Comparison of ENCODE assay signal across 10 mouse cellular contexts in the genomic region with DNA sequence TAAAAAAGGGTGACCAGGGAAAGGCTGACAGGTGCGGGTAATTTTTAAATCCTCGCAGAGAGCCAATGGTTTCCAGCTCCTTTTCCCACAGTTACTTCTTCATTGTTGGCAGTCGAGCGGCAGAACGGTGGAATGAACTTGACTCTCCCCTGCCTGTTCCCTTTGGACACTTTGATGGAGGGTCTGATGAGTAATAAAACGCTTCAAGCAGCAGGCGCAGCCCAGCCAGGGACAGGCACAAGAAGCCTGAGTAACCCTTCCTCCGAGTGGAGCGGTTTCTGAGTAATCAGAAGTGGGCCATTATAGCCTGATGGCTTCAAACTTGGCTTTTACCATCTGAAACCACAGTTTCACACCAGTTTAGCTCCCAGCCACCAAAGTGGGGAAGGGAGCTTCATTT.
DNase-seq lines count a peak whose midpoint lies in the region; ATAC-seq and TF ChIP-seq lines count a peak whose summit lies in the region.
"Had no signal": no experiment of that assay in that cellular context is flagged by ENCODE, and none has a peak within 500 bp of the region (broad histone marks: within the 10 kb centered on the region; RNA-seq: fewer than 3 reads in every experiment).

No protein-coding gene starts in this region.

- WGBS in heart, postnatal 0 days, result 52% methylated on average over 9 of the region's 9 CpGs
- WGBS in midbrain, embryonic 15.5 days, result 49% methylated on average over 9 of the region's 9 CpGs
- WGBS in midbrain, postnatal 0 days, result 58% methylated on average over 9 of the region's 9 CpGs
- WGBS in neural tube, embryonic 15.5 days, result 8% methylated on average over 9 of the region's 9 CpGs

- H3K9me3 ChIP-seq in heart, postnatal 0 days (replicated peaks; ENCODE audit: control insufficient read depth, low read length), result no peaks in the 10 kb centered on the region
- no peaks in the 10 kb centered on the region for H3K9me3 ChIP-seq in midbrain, embryonic 15.5 days
- H3K9me3 ChIP-seq in midbrain, postnatal 0 days (ENCODE audit: low read length), result no peaks in the 10 kb centered on the region
- H3K9me3 ChIP-seq in neural tube, embryonic 15.5 days (replicated peaks), result no peaks in the 10 kb centered on the region
- H3K9me3 ChIP-seq: G1E; lung, embryonic 15.5 days had no signal

- no peak overlapping the region for H3K4me3 ChIP-seq in heart, postnatal 0 days (ENCODE audit: low read depth, low read length)
- no peak overlapping the region for H3K4me3 ChIP-seq in midbrain, embryonic 15.5 days
- no peak overlapping the region for H3K4me3 ChIP-seq in midbrain, postnatal 0 days (ENCODE audit: low read depth, low read length)
- no peak overlapping the region for H3K4me3 ChIP-seq in neural tube, embryonic 15.5 days (replicated peaks)
- H3K4me3 ChIP-seq: lung, embryonic 15.5 days had no signal

- ATAC-seq in heart, postnatal 0 days (ENCODE audit: insufficient read depth, low read depth), result no peak
- ATAC-seq in midbrain, embryonic 15.5 days (replicated peaks), result no peak
- no peak for ATAC-seq in midbrain, postnatal 0 days (ENCODE audit: low FRiP score)
- no peak for ATAC-seq in neural tube, embryonic 15.5 days (ENCODE audit: low FRiP score)

- TF ChIP-seq EP300 in heart, postnatal 0 days (IDR thresholded peaks at IDR 0.05; ENCODE audit: low read depth), result no peak

- peaks cover 11% of the 10 kb centered on the region for H3K4me1 ChIP-seq in heart, postnatal 0 days (ENCODE audit: control insufficient read depth, insufficient read depth)
- peaks cover 23% of the 10 kb centered on the region for H3K4me1 ChIP-seq in midbrain, embryonic 15.5 days
- no peaks in the 10 kb centered on the region for H3K4me1 ChIP-seq in midbrain, postnatal 0 days (ENCODE audit: insufficient read depth, low read length)
- peaks cover 24% of the 10 kb centered on the region for H3K4me1 ChIP-seq in neural tube, embryonic 15.5 days

- TF ChIP-seq CTCF in heart, postnatal 0 days (IDR thresholded peaks at IDR 0.05; ENCODE audit: low read depth), result no peak
- TF ChIP-seq CTCF in midbrain, postnatal 0 days (IDR thresholded peaks at IDR 0.05), result no peak

- H3K27me3 ChIP-seq in heart, postnatal 0 days (ENCODE audit: control insufficient read depth, insufficient read depth, low read length), result no peaks in the 10 kb centered on the region
- H3K27me3 ChIP-seq in midbrain, embryonic 15.5 days (replicated peaks), result no peaks in the 10 kb centered on the region
- no peaks in the 10 kb centered on the region for H3K27me3 ChIP-seq in midbrain, postnatal 0 days (ENCODE audit: insufficient read depth, low read length)
- peaks cover 16% of the 10 kb centered on the region for H3K27me3 ChIP-seq in neural tube, embryonic 15.5 days (replicated peaks)
- H3K27me3 ChIP-seq: lung, embryonic 15.5 days had no signal

- no peak overlapping the region for H3K4me2 ChIP-seq in heart, postnatal 0 days (ENCODE audit: low read depth, low read length)
- 0 out of 2 replicates have a peak overlapping the region, but pooled peaks have one; percentile 4 for H3K4me2 ChIP-seq in midbrain, embryonic 15.5 days
- no peak overlapping the region for H3K4me2 ChIP-seq in midbrain, postnatal 0 days (ENCODE audit: low read depth, low read length, poor library complexity, severe bottlenecking)
- 0 out of 2 replicates have a peak overlapping the region, but pooled peaks have one; percentile 3 for H3K4me2 ChIP-seq in neural tube, embryonic 15.5 days
- H3K4me2 ChIP-seq: lung, embryonic 15.5 days had no signal

- intact Hi-C loops in heart, postnatal 14 days (cut with DNase I), result no loop called here

- no peak for DNase-seq in heart, postnatal 0 days (ENCODE audit: low spot score)
- DNase-seq in heart, postnatal 14 days, result no peak
- DNase-seq in midbrain, postnatal 0 days (ENCODE audit: low spot score), result no peak
- DNase-seq in embryo, embryonic 11 days, result peak; percentile 68
- no peak for DNase-seq in cerebellum, postnatal 36 days
- no peak for DNase-seq in urinary bladder, postnatal 36 days (ENCODE audit: low spot score in 2 of 2)

- H3K27ac ChIP-seq in heart, postnatal 0 days (ENCODE audit: low read depth), result peak overlapping the region; percentile 59
- H3K27ac ChIP-seq in midbrain, embryonic 15.5 days, result no peak overlapping the region
- no peak overlapping the region for H3K27ac ChIP-seq in midbrain, postnatal 0 days (ENCODE audit: low read depth, low read length)
- H3K27ac ChIP-seq in neural tube, embryonic 15.5 days (replicated peaks), result no peak overlapping the region; the same call in 1 of the 2 replicates
- H3K27ac ChIP-seq: lung, embryonic 15.5 days had no signal

- H3K9ac ChIP-seq in heart, postnatal 0 days (replicated peaks; ENCODE audit: low read depth, low read length), result no peak overlapping the region
- no peak overlapping the region for H3K9ac ChIP-seq in midbrain, embryonic 15.5 days
- H3K9ac ChIP-seq in midbrain, postnatal 0 days (replicated peaks; ENCODE audit: low read length, poor library complexity, severe bottlenecking), result no peak overlapping the region
- H3K9ac ChIP-seq in neural tube, embryonic 15.5 days (replicated peaks), result no peak overlapping the region
- H3K9ac ChIP-seq: lung, embryonic 15.5 days had no signal

- H3K36me3 ChIP-seq in heart, postnatal 0 days (replicated peaks; ENCODE audit: control insufficient read depth, insufficient read depth, low read length), result peaks cover 26% of the 10 kb centered on the region
- no peaks in the 10 kb centered on the region for H3K36me3 ChIP-seq in midbrain, embryonic 15.5 days (replicated peaks)
- no peaks in the 10 kb centered on the region for H3K36me3 ChIP-seq in midbrain, postnatal 0 days (ENCODE audit: insufficient read depth, low read length)
- H3K36me3 ChIP-seq in neural tube, embryonic 15.5 days, result no peaks in the 10 kb centered on the region

Comparison
In these comparisons a context has a peak if more than half of its experiments do, and no peak if none do; other contexts are left out.
1. H3K4me2 ChIP-seq: peak in midbrain, embryonic 15.5 days (single experiment) and neural tube, embryonic 15.5 days (single experiment); none in heart, postnatal 0 days (single experiment) and midbrain, postnatal 0 days (single experiment).